Mouse (Mus musculus): Measurements from ENCODE around the gene Olfr885.

DNA sequence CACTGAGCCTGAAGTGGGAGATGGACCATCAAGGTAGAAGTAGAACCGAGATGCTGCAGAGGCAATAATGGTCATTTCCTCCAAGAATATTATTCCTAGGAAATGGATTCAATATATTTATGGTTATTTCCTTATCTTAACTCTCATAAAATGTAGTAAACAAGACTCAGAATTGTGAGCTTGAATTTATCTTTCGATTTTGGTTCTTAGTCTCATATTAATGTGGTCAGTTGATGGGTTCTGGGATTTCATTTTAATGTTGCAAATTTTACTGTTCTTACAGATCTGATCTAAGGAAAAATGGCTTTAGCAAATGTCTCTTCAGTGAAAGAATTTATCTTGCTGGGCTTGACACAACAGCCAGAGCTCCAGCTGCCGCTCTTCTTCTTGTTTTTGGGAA lies at the start of gene Olfr885:
- TF ChIP-seq CTCF (IDR thresholded peaks at IDR 0.05; ENCODE audit: borderline replicate concordance, extremely low read depth, insufficient read depth, insufficient read length) (no peak), POLR2A (IDR thresholded peaks at IDR 0.05; ENCODE audit: borderline replicate concordance, extremely low read depth, insufficient read depth, insufficient read length, poor library complexity, severe bottlenecking) (no peak)
